Mouse (Mus musculus) erythroblast, embryonic 14.5 days (primary cell): ENCODE measurements around the gene Bik.

Source experiments
- GATA1 ChIP-seq: IDR thresholded peaks from 2 replicates; pipeline ENCODE4 v1.6.1; 2012; ENCODE audit warnings: low read length, inconsistent platforms, mixed read lengths
- TAL1 ChIP-seq: IDR thresholded peaks from 3 replicates; pipeline ENCODE4 v1.6.1; 2012; ENCODE audit warnings: low read length, inconsistent platforms, mixed read lengths

GRCm38 (mm10) chr15:83530233-83530632 lies 3.6 kb downstream of the Bik start:
- TF ChIP-seq GATA1 (no peak), TAL1 (no peak)
